ENCODE assay signal across 16 mouse cellular contexts in genomic region chr3:97317302-97317701, GRCm38 (mm10).
"Had no signal": no experiment of that assay in that cellular context is flagged by ENCODE, and none has a peak within 500 bp of the region (broad histone marks: within the 10 kb centered on the region; RNA-seq: fewer than 3 reads in every experiment).

No protein-coding gene starts in this region.

- H3K27ac ChIP-seq: neural tube, embryonic 13.5 days; neural tube, embryonic 15.5 days; stomach, embryonic 15.5 days; stomach, postnatal 0 days had no signal

- H3K9ac ChIP-seq: neural tube, embryonic 13.5 days; neural tube, embryonic 15.5 days; stomach, embryonic 15.5 days had no signal

- H3K9me3 ChIP-seq: neural tube, embryonic 13.5 days; neural tube, embryonic 15.5 days; stomach, embryonic 15.5 days had no signal

- DNase-seq: retina, postnatal 1 day; right cerebral cortex, adult 18-20 months; right cerebral cortex, postnatal 14 days; right cerebral cortex, postnatal 25 days; right cerebral cortex, postnatal 4 days; spleen, adult 18-20 months; thymus, adult 18-20 months; thymus, adult 2 months; thymus, postnatal 14 days; thymus, postnatal 25 days; thymus, postnatal 36 days; thymus, postnatal 4 days had no signal

- H3K36me3 ChIP-seq: neural tube, embryonic 13.5 days; neural tube, embryonic 15.5 days; stomach, embryonic 15.5 days had no signal

- H3K4me3 ChIP-seq: neural tube, embryonic 13.5 days; neural tube, embryonic 15.5 days; stomach, embryonic 15.5 days had no signal

- H3K27me3 ChIP-seq: neural tube, embryonic 13.5 days; neural tube, embryonic 15.5 days; stomach, embryonic 15.5 days had no signal

- H3K4me2 ChIP-seq: neural tube, embryonic 13.5 days; neural tube, embryonic 15.5 days; stomach, embryonic 15.5 days had no signal
